Mouse (Mus musculus) adrenal gland, adult 10 weeks (tissue): ENCODE data around the gene Olfr1200. TPM values are rescaled to one million over a fixed set of nuclear protein-coding genes. Genes with fewer than 3 reads are reported as not detected.

Experiments used
- polyA plus RNA-seq: library from polyadenylated mRNA; stranded (reverse); fragments of 350-450 nt; fragmentation: Illumina TruSeq; extraction: RNeasy Lipid Tissue Mini Kit (QIAGEN cat#74804); gene quantifications from one replicate; pipeline ENCODE4 v1.2.3, GENCODE M21; 2014; ENCODE audit warnings: low read depth, low replicate concordance

Gene Olfr1200
- polyA plus RNA-seq, result not detected

DNA sequence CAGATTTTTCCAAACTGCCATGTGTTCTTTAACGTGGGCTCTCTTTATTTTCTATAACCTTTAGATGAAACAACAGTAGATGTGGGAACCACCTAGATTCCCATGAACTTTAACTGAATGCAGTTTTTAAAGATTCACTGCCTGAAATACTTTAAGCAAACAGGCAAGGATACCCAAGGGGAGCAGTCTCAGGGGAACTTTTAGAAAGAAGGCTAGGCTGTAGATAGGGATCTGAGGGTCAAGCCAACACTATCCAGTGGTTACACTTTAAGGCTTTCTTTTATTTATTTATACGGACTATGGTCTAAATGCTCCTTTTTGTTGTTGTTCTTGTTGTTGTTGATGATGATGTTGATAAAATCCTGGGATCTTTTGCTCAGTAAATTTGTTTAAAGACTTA, at the start of gene Olfr1200:
Gene Olfr1200, minus strand, starts transcription at position 101 of the 400 bp plus-strand sequence.

DNA sequence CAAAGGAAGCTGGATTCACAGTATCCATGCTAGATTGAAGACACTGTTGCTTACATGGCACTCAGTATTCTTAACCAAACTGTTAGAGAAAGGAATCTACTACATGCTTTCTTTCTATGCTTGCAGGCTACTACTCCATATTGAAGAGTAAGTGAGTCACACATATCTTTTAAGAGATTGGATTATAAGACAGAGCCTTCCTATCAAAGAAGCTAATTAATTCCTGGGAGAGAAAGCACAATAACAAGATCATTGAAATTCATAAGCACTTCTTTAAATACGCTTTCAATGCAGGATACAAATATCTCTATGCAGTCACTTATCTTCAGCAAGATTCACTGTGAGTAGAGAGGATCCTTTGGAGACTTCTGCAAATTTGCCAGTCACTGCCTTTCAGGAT, 43.9 kb upstream of the Olfr1200 start, which contains the start of gene Olfr1202:
Gene Olfr1202, plus strand, starts transcription at position 301 of the 400 bp plus-strand sequence.

GRCm38 (mm10) chr2:88792736-88793135, 22.4 kb upstream of the Olfr1200 start, which contains the start of gene Olfr1201:
Gene Olfr1201, plus strand, starts transcription at chr2:88793036.

GRCm38 (mm10) chr2:88760369-88760768, 9.9 kb downstream of the Olfr1200 start, which contains the start of gene Olfr1199:
Gene Olfr1199, minus strand, starts transcription at chr2:88760469.

DNA sequence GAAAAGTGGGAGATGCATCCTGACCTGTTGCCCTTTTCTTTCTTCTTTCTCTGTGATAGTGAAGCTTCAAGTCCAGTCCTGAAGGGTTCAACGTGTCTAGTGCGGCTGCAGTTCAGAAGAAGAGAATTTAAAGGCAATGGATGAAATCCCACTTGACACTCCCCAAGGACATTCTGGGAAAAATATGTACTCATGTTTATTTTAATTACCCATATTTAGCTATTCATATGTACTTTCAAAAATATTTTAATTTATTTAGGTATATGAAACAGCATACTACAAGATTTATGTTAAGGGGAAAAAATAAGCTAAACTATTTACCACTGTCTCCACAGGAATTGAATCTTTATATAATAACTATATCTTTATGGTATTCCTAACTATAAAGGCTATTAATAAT, 19.0 kb downstream of the Olfr1200 start, which contains the start of gene Olfr1198:
Gene Olfr1198, minus strand, starts transcription at position 101 of the 400 bp plus-strand sequence.

DNA sequence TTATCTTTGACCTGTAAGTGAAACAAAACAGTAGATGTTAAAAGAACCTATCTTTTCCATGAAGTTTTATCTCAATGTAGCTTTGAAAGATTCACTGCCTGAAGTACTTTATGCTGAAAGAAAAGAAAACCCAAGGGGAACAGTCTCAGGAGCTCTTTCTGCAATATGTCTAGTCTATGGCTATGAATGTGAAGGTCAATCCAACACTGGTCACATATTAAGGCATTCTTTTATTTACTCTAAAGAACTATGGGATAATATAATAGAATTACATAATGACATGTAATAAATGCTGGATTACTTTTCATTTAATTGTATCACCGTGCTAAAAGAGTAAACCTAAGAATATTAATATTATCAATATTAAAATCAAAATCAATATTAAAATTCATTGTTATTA, 38.0 kb downstream of the Olfr1200 start, which contains the start of gene Olfr1197:
Gene Olfr1197, minus strand, starts transcription at position 101 of the 400 bp plus-strand sequence.

Other genes starting within 250 kb of the Olfr1200 start
- not detected for gene Olfr1188, start 213.6 kb downstream of the Olfr1200 start, polyA plus RNA-seq
- gene Olfr1189, start 184.0 kb downstream of the Olfr1200 start, polyA plus RNA-seq, result not detected
- not detected for gene Olfr1191-ps1, start 129.9 kb downstream of the Olfr1200 start, polyA plus RNA-seq
- not detected for gene Olfr1192-ps1, start 122.0 kb downstream of the Olfr1200 start, polyA plus RNA-seq
- not detected for gene Olfr1193, start 94.9 kb downstream of the Olfr1200 start, polyA plus RNA-seq
- gene Olfr1195, start 81.3 kb downstream of the Olfr1200 start, polyA plus RNA-seq, result not detected
- gene Olfr1196, start 65.9 kb downstream of the Olfr1200 start, polyA plus RNA-seq, result not detected
- gene Olfr1197, start 38.1 kb downstream of the Olfr1200 start, polyA plus RNA-seq, result not detected
- not detected for gene Olfr1198, start 19.1 kb downstream of the Olfr1200 start, polyA plus RNA-seq
- gene Olfr1199, start 10.0 kb downstream of the Olfr1200 start, polyA plus RNA-seq, result not detected
- not detected for gene Olfr1201, start 22.5 kb upstream of the Olfr1200 start, polyA plus RNA-seq
- gene Olfr1202, start 44.0 kb upstream of the Olfr1200 start, polyA plus RNA-seq, result not detected
- not detected for gene Olfr1205, start 59.2 kb upstream of the Olfr1200 start, polyA plus RNA-seq
- gene Olfr1204, start 78.8 kb upstream of the Olfr1200 start, polyA plus RNA-seq, result not detected
- gene Olfr1206, start 92.7 kb upstream of the Olfr1200 start, polyA plus RNA-seq, result not detected
- not detected for gene Olfr1208, start 131.8 kb upstream of the Olfr1200 start, polyA plus RNA-seq
- not detected for gene Olfr1209, start 144.7 kb upstream of the Olfr1200 start, polyA plus RNA-seq
- not detected for gene Olfr1211, start 167.6 kb upstream of the Olfr1200 start, polyA plus RNA-seq
- gene Olfr1212, start 183.5 kb upstream of the Olfr1200 start, polyA plus RNA-seq, result not detected
- not detected for gene Gm13762, start 209.8 kb upstream of the Olfr1200 start, polyA plus RNA-seq
- gene Olfr1214, start 222.2 kb upstream of the Olfr1200 start, polyA plus RNA-seq, result not detected
- not detected for gene Olfr1215, start 236.5 kb upstream of the Olfr1200 start, polyA plus RNA-seq
- not detected for gene Olfr1216, start 247.9 kb upstream of the Olfr1200 start, polyA plus RNA-seq